Mouse (Mus musculus): ENCODE results near the gene Hydin. TPM values are rescaled to one million over a fixed set of nuclear protein-coding genes. Genes with fewer than 3 reads are reported as not detected.

Hydin gene
- total RNA-seq, 2 experiments from 2014 or later = 0.14 to 0.17 TPM

- no peak for DNase-seq
- intact Hi-C loops (cut with DNase I) = no loop called here
Observed at GRCm38 (mm10) chr8:110657661-110658060, 390.9 kb downstream of the Hydin start.

Small RNA genes within 50 kb of the gene (microRNA-seq; reads per million reads assigned to microRNA genes)
- gene Gm44489 (ENCODE audit: borderline number of aligned reads in 2 of 2) (0 reads per million in 2 experiments), gene Gm47306 (ENCODE audit: borderline number of aligned reads in 2 of 2) (0.67 to 0.72 reads per million in 2 experiments)

Other genes with a start within 250 kb of the Hydin start
- 1 to 10 TPM; 3.3 to 7.0 TPM for gene Chst4, start 227.2 kb upstream of the Hydin start, total RNA-seq (2021)
- 1 to 10 TPM; 6.9 to 8.8 TPM for gene Zfp612, start 187.2 kb upstream of the Hydin start, total RNA-seq (2021)
- gene Gm21964, start 165.8 kb upstream of the Hydin start, total RNA-seq (2021) = not detected
- not detected for gene Gm17720, start 164.2 kb upstream of the Hydin start, total RNA-seq (2021)
- gene Calb2, start 98.8 kb upstream of the Hydin start, total RNA-seq (2021) = not detected
- gene Cmtr2, start 51.3 kb upstream of the Hydin start, total RNA-seq (2021) = 1 to 10 TPM; 2.0 to 2.9 TPM